Mouse (Mus musculus): ENCODE data around the gene Calm2. TPM values are rescaled to one million over a fixed set of nuclear protein-coding genes. Genes with fewer than 3 reads are reported as not detected.

Calm2 gene
- polyA plus RNA-seq, 1 experiment from 2014 or later: 397 TPM

DNA sequence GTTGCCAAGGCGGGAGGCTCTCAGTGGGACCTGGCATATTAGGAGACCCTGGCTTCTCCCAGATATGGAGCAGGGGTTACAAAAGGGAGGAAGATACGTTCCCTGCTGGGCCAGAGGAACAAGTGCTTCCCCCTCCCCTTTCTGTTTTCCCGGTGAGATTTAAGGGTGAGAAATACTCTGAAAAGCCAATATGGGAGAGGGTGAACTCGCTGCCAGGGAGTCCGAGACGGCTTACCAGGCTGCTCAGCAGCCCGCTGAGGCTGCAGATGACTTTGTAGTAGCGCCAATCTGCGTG lies 26.7 kb upstream of the Calm2 start:
- H3K27ac ChIP-seq (ENCODE audit: low read depth): no peak overlapping the region

DNA sequence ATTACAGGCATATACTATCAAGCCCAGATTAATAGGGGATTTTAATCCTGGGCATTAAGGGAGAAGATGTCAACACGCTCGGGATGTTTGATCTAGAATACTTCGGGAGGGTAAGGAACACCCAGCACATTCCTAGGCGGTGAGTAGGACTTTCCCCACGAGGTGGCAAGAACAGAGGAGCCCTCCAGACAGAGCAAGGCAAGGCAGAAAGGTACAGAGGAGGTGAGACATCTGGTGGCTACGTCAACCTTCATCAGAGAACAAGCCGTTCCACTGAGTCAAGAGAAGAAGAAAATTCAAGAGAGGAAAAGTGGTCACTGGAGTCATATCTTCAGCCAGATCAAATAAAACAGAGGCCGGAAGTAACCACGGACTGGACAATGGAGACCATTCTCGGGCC lies 26.1 kb upstream of the Calm2 start:
- H3K4me1 ChIP-seq (ENCODE audit: insufficient read depth): peaks cover 16% of the 10 kb centered on the region
- no peaks in the 10 kb centered on the region for H3K9me3 ChIP-seq (ENCODE audit: low read length)
- no peak overlapping the region for H3K4me3 ChIP-seq (ENCODE audit: low read depth, low read length)
- H3K9ac ChIP-seq (replicated peaks): no peak overlapping the region
- H3K27ac ChIP-seq (ENCODE audit: low read depth): 0 out of 2 replicates have a peak overlapping the region, but pooled peaks have one; percentile 2
- ATAC-seq (no peak), DNase-seq (no peak)
- no peak for TF ChIP-seq CTCF (IDR thresholded peaks at IDR 0.05; ENCODE audit: low read depth)
- TF ChIP-seq EP300 (IDR thresholded peaks at IDR 0.05; ENCODE audit: low read depth): no peak
- no peak overlapping the region; the same call in 1 of the 2 replicates for H3K4me2 ChIP-seq (ENCODE audit: low read depth, low read length)
- H3K27me3 ChIP-seq (ENCODE audit: insufficient read depth, low read length): peaks cover 6% of the 10 kb centered on the region; the same call in 1 of the 2 replicates
- 22% methylated on average over 10 of the region's 10 CpGs for WGBS (ENCODE audit: insufficient replicate concordance)
- H3K36me3 ChIP-seq (replicated peaks; ENCODE audit: insufficient read depth, low read length): no peaks in the 10 kb centered on the region

More for the DNA sequence above, 26.7 kb upstream of the Calm2 start:
- no peak for DNase-seq
- WGBS (ENCODE audit: insufficient replicate concordance): 10% methylated on average over 9 of the region's 9 CpGs
- H3K9ac ChIP-seq (replicated peaks): no peak overlapping the region; the same call in 1 of the 2 replicates
- peak overlapping the region; percentile 30 for H3K4me3 ChIP-seq (ENCODE audit: low read depth, low read length)
- no peak for TF ChIP-seq EP300 (IDR thresholded peaks at IDR 0.05; ENCODE audit: low read depth)
- no peak for TF ChIP-seq CTCF (IDR thresholded peaks at IDR 0.05; ENCODE audit: low read depth)
- H3K36me3 ChIP-seq (replicated peaks; ENCODE audit: insufficient read depth, low read length): no peaks in the 10 kb centered on the region
- ATAC-seq: no peak; the same call in 1 of the 2 replicates
- H3K9me3 ChIP-seq (ENCODE audit: low read length): no peaks in the 10 kb centered on the region
- H3K4me2 ChIP-seq (ENCODE audit: low read depth, low read length): peak overlapping the region; percentile 63
- peaks cover 16% of the 10 kb centered on the region for H3K4me1 ChIP-seq (ENCODE audit: insufficient read depth)
- H3K27me3 ChIP-seq (ENCODE audit: insufficient read depth, low read length): peaks cover 6% of the 10 kb centered on the region; the same call in 1 of the 2 replicates

DNA sequence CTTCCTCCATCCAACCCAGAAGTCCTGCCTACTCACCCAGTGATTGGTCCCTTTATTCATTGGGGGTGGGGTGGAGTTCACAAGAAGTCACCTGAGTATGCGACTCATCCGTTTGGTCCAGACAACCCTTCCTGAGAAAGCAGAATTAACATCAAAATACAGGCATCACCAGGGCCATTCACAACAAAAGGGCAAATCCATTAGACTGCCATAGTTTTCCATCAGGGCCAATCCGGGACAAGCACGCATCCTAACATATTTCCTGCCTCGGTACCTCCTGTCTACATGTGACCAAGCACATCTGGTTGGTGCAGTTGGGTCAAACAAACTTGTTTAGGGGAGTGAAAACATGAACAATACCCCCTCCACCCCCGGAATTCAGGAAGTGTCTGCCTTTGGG lies 24.9 kb upstream of the Calm2 start:
- no peak overlapping the region; the same call in 1 of the 2 replicates for H3K27ac ChIP-seq (ENCODE audit: low read depth)

DNA sequence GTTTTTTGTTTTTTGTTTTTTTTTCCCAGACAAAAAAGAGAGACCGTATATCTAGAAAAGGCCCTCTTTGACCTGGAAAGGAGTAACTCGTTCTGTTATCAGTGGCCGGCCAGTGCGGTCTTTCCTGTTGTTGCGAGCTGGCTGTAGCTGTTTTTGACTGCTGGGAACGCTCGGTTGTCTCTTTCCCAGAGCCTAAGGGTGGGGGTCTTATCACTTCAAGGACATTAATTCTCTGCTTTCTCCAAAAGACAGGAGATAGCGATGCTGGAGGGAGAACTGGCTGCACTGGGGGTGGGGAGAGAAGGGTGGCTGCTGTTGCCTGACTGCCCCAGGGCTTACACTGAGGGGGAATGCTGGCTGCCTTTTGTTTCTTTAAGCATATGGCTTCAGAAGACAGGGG lies 24.1 kb upstream of the Calm2 start:
- Histone ChIP-seq H3K9me3 (ENCODE audit: low read length) (no peaks in the 10 kb centered on the region), H3K9ac (replicated peaks) (no peak overlapping the region), H3K36me3 (replicated peaks; ENCODE audit: insufficient read depth, low read length) (no peaks in the 10 kb centered on the region), H3K4me2 (ENCODE audit: low read depth, low read length) (0 out of 2 replicates have a peak overlapping the region, but pooled peaks have one; percentile 35), H3K4me1 (ENCODE audit: insufficient read depth) (peaks cover 16% of the 10 kb centered on the region), H3K4me3 (ENCODE audit: low read depth, low read length) (no peak overlapping the region), H3K27me3 (ENCODE audit: insufficient read depth, low read length) (peaks cover 6% of the 10 kb centered on the region; the same call in 1 of the 2 replicates), H3K27ac (ENCODE audit: low read depth) (no peak overlapping the region)
- ATAC-seq (peak; percentile 47), DNase-seq (no peak)
- no peak for TF ChIP-seq CTCF (IDR thresholded peaks at IDR 0.05; ENCODE audit: low read depth)
- peak; percentile 67; the same call in 1 of the 2 replicates for TF ChIP-seq EP300 (IDR thresholded peaks at IDR 0.05; ENCODE audit: low read depth)
- WGBS (ENCODE audit: insufficient replicate concordance): 31% methylated on average over 8 of the region's 8 CpGs

More for the DNA sequence above, 24.9 kb upstream of the Calm2 start:
- Histone ChIP-seq H3K9me3 (ENCODE audit: low read length) (no peaks in the 10 kb centered on the region), H3K27me3 (ENCODE audit: insufficient read depth, low read length) (peaks cover 6% of the 10 kb centered on the region; the same call in 1 of the 2 replicates), H3K4me2 (ENCODE audit: low read depth, low read length) (no peak overlapping the region), H3K4me3 (ENCODE audit: low read depth, low read length) (no peak overlapping the region), H3K9ac (replicated peaks) (no peak overlapping the region), H3K36me3 (replicated peaks; ENCODE audit: insufficient read depth, low read length) (no peaks in the 10 kb centered on the region), H3K4me1 (ENCODE audit: insufficient read depth) (peaks cover 16% of the 10 kb centered on the region)
- DNase-seq (no peak), ATAC-seq (no peak)
- TF ChIP-seq EP300 (IDR thresholded peaks at IDR 0.05; ENCODE audit: low read depth): no peak
- no peak for TF ChIP-seq CTCF (IDR thresholded peaks at IDR 0.05; ENCODE audit: low read depth)
- 74% methylated on average over 6 of the region's 6 CpGs for WGBS (ENCODE audit: insufficient replicate concordance)

DNA sequence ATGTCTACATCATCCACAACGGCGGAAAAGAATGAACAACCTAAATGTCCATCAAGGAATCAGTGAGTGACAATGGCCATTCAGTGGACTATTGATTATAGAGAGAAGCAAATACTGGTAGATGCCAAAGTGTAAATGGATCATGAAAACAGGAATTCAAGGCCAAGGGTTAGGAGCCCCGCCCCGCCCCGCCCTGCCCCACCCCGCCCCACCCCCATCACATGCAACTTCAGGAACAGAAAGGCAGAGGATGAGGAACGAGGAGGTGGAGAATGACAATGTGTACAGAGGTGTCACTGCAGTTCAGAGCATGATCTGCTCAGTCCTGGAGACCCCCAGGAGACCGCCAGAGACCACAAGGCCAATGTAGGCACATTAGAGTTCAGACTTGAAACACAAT lies 23.5 kb upstream of the Calm2 start:
- H3K27ac ChIP-seq (ENCODE audit: low read depth): no peak overlapping the region
- peaks cover 6% of the 10 kb centered on the region; the same call in 1 of the 2 replicates for H3K27me3 ChIP-seq (ENCODE audit: insufficient read depth, low read length)
- TF ChIP-seq CTCF (IDR thresholded peaks at IDR 0.05; ENCODE audit: low read depth) (no peak), EP300 (IDR thresholded peaks at IDR 0.05; ENCODE audit: low read depth) (no peak)
- ATAC-seq: peak; percentile 57
- no peak overlapping the region for H3K4me3 ChIP-seq (ENCODE audit: low read depth, low read length)
- H3K4me1 ChIP-seq (ENCODE audit: insufficient read depth): peaks cover 16% of the 10 kb centered on the region
- no peak overlapping the region for H3K9ac ChIP-seq (replicated peaks)
- peak; percentile 52 for DNase-seq
- 40% methylated on average over 8 of the region's 8 CpGs for WGBS (ENCODE audit: insufficient replicate concordance)
- no peaks in the 10 kb centered on the region for H3K36me3 ChIP-seq (replicated peaks; ENCODE audit: insufficient read depth, low read length)
- no peaks in the 10 kb centered on the region for H3K9me3 ChIP-seq (ENCODE audit: low read length)
- peak overlapping the region; percentile 35; the same call in 1 of the 2 replicates for H3K4me2 ChIP-seq (ENCODE audit: low read depth, low read length)

DNA sequence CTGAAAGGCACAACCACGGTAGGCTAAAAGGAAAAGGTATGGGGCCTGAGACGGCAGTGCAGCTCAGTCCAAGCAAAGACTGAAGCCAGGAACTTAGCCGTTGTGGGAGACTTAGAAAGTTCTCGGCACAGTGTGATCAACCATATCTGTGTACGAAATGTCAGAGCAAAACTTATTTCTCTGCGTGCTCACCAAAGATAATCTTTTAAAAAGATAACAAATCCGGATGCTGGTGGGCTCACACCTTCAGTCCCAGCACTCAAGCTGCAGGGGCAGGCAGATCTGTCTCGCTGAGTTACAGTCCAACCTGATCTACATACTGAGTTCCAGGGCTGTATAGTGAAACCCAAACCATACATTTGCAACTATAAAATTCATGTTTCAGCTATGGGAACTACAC lies 22.7 kb upstream of the Calm2 start:
- 44% methylated on average over 8 of the region's 8 CpGs for WGBS (ENCODE audit: insufficient replicate concordance)
- Histone ChIP-seq H3K9me3 (ENCODE audit: low read length) (no peaks in the 10 kb centered on the region), H3K4me1 (ENCODE audit: insufficient read depth) (peaks cover 13% of the 10 kb centered on the region), H3K4me2 (ENCODE audit: low read depth, low read length) (0 out of 2 replicates have a peak overlapping the region, but pooled peaks have one; percentile 10), H3K9ac (replicated peaks) (no peak overlapping the region), H3K27ac (ENCODE audit: low read depth) (no peak overlapping the region), H3K4me3 (ENCODE audit: low read depth, low read length) (no peak overlapping the region), H3K36me3 (replicated peaks; ENCODE audit: insufficient read depth, low read length) (no peaks in the 10 kb centered on the region), H3K27me3 (ENCODE audit: insufficient read depth, low read length) (peaks cover 3% of the 10 kb centered on the region; the same call in 1 of the 2 replicates)
- ATAC-seq: peak; percentile 9; the same call in 1 of the 2 replicates
- no peak for DNase-seq
- TF ChIP-seq EP300 (IDR thresholded peaks at IDR 0.05; ENCODE audit: low read depth) (0 out of 2 replicates have a peak, but pooled peaks have one; percentile 10), CTCF (IDR thresholded peaks at IDR 0.05; ENCODE audit: low read depth) (no peak)

Measured in liver, postnatal 0 days (tissue).